Mouse (Mus musculus): Measurements from ENCODE around the gene Fam126a.

GRCm38 (mm10) chr5:23999083-23999671 is 31.3 kb downstream of the Fam126a start:
- TF ChIP-seq CTCF (IDR thresholded peaks at IDR 0.05; ENCODE audit: extremely low read depth, insufficient read depth, insufficient read length, insufficient replicate concordance) (no peak), POLR2A (IDR thresholded peaks at IDR 0.05; ENCODE audit: low read depth, low read length) (no peak)

Data from spleen, adult 2 months (tissue).